Mouse (Mus musculus) thymus, postnatal 25 days (tissue): Measurements from ENCODE around the gene Il1rapl2.

ENCODE experiments used
- DNase-seq: peaks from one replicate; pipeline ENCODE4 v3.0.0; 2022

Gene Il1rapl2

DNA sequence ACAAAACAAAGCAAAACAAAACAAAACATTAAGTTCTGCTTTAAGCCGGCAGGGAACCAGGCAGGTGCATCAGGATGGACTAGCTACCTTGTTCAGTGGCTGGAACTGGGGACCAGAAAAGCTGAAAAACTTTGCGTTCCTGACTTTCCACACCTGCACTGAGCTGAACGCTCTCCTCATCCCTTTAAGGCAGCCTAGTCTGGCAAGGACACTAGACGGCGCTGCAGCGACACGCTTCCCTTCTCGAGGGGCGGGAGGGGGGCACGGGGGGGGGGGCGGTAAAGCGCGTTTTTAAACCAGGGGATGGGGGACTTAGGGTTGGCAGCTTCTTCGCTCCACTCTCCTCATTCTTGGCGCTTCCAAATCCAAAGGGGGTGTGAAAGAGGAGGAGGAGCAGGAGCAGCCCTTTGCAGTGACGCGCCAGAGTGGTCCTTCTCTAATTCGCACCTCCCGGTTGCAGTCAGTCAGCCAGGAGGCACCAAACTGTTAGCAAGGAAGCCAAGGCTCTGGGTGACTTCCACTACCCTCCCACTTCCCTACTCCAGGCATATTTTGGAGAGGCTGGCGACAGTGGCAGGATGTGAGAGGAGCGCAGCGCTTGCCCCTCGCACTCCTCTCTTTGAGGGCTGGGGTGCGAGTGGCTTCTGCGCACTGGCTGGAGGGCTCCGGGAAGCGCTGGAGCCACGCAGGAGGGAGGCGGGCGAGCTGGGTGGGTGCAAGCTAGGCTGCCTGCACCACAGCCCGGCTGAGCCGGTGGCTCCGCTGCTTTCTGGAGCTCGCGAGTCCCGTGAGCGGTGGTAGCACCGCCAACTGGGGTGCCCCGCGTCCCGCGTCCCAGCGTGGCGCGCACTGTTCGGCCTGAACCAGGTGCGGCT lies at the start of gene Il1rapl2:
TSS of gene Il1rapl2 (plus strand) at position 288 of the 875 bp plus-strand sequence.
- DNase-seq = no peak

DNA sequence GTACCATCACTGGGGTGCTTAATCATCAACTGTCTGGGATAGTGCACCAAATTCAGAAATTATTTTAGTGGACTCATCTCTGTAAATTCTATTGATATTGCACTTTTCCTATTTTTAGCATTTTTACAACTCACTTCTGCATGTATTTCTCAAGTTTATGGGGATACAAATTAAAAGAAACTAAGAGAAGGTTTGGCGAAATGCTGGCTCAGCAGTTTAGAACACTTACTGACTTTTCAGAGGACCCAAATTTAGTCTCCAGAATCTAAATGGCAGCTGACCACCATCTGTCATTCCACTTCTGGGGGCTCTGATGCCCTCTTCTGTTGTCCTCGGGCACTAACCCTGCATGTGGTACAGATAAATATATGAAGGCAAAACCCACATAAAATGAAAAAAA lies 22.1 kb upstream of the Il1rapl2 start:
- no peak for DNase-seq

DNA sequence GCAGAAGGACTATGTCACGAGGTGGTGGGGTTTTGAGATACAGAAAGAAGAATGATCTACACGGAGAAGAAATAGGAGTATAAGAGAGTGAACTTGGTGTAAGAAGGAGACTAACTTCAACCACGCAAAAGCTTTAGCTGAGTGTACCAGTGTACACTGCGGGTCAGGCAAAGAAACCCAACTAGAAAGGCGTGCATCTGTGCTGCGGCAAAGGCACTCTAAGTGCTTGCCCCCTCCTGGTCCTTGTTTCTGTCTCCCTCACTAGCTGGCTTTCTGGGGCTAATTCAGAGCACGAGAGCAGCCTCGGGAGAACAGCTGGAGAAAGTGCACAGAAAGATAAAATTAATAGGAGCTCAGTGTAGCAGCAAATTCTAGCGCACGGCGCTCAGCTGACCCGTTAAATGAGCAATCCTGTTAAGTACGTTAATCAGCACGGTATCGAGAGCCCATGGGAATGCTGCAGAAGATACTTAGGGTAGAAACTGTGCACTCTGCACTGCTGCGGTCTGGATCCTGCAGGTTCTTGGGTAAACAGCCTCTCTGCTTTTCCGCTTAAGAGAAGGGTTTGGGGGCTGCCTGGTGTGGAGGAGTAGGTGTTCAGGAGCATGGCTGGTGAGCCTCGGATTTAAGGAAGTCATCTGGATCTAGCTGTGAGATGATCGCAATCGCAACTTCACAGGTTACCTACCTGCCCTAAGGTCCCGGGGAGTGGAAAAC lies 778 bp upstream of the Il1rapl2 start:
- DNase-seq = no peak

DNA sequence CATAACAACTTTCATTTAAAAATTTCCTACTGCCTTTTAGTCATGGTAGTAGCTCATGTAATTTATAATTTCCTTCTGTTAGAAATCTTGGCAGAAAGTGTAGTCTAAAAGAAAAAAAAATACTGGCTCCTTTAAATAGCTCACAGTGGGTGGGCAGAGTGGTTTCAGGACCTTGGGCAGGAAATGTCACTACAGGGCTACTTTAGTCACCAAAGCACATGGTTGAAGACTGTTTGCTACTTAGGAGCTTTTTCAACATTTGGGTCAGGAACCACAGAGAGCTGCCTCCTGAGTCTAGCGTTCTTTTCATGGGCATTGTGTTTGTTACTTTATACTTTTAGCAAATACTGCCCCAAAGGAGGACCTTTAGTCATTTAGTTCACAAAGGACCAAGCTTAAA lies 12.2 kb downstream of the Il1rapl2 start:
- DNase-seq = no peak

DNA sequence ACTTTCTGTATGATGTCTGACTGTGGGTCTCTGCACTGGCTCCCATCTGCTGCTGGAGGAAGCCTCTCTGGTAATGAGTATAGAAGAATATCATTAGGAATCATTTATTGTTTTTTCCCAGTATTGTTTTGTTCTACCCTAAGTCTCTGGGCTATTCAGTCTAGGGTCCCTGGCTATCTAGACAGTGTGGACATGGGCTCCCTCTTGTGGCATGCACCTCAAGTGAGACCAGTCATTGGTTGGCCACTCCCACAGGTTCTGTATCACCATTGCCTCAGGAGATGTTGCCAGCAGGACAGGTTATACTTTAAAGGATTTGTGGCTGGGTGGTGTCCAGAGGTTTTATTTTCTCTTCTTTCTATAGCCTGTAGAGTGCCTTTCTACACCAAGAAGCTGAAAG lies 50.3 kb downstream of the Il1rapl2 start:
- DNase-seq = no peak

DNA sequence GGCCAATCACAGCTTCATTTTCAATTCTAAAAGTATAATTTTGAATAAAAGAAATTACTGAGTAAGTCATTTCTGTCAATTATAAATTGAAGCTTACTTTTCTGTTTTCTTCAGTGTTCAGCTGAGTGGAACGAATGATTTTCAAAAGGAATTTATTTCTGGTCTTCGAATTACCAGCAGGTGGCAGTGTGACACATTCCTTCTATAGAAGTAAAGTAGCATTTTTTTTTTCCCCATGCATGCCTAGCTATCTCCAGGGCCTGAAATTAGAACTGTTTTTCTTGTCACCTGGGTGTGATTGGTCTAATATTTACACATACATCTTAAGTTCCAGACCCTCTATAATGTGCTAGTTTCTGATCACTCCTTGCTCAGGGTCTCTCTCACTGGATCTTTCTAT lies 96.6 kb downstream of the Il1rapl2 start:
- DNase-seq = no peak

DNA sequence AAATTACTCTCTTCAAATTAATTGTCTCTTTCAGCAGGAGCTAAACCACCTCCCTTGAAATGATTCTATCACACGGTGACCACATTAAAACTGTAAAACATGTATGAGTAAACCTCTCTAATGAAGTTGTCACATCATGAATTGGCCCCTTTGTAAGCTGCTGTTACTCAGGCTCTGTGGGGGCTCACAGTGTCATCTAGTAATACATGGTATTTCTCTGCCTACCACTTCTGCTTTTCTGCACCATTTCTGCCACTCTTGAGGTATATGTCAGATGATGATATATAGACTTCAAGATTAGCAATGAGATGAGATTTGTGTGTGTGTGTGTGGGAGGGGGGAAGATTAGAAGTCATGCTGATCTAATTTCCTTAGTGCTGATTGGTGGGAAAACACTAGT lies 117.6 kb downstream of the Il1rapl2 start:
- DNase-seq = no peak

DNA sequence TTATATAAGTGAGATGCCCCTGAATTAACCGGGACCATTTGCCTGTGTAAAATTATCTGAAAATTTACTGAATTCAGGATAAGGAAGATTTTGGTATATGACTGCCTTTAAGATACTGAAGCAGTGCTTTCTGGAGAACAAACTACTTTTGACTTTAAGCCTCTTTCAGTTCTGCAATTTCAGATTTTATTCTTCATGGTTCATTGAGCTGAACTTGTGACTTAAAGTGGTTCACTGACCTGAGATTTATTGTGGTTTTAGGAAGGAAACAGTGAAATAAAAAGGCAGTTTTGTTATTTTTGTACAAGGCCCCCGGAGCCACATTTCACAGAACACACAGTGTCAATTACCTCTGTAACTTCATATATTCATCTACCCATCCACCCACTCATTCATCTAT lies 129.6 kb downstream of the Il1rapl2 start:
- DNase-seq = no peak

DNA sequence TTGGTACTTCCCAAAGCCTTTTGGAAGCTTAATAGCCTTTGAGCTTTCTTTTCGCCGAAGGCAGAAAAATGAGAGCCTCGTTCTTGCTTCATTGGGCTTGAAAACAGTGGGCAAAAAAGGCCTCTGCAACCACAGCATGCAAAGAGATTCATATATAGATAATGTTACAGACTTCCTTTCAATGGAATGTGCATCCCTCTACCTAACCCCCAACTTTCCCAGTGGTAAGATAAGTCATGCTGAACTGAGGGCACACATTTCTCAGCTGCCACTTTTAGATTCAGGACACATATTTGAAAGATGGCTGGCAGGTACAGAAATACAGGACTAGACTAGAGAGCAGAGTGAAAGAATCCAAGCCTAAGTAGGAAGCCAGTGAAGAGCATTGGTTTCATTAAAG lies 185.1 kb downstream of the Il1rapl2 start:
- no peak for DNase-seq

DNA sequence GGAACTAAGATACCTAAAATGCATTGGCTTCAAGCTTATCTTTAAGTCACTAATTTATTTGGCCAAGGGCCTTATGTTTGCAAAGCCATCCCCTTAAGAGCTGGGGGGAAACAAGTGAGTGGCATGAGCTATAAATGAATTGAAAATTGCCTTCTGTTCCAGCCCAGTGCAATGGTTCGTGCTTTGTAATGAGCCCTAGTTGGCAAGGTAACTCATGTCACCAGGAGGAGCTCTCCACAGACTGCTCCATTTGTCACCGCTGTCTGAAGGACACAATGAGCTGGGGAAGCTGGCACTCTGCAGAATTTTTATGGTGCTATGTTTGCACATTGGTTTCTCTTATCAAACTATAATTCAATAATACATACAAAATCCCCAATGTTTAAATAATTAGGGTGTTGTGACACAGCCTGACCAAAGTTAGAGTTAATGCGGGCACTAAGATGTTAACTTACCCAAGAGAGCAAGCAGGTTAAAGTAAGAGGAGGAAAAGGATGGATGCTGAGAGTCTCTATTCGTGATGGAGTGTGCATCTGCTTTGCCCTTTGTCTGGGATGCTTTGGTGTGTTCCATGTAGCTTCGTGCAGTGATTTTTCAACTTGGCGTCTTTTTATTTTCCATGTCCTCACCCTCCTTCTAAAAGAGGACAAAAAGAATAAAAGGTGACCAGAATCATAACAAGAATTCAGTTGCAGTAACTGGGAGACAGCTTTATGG lies 235.2 kb downstream of the Il1rapl2 start:
- DNase-seq = no peak

DNA sequence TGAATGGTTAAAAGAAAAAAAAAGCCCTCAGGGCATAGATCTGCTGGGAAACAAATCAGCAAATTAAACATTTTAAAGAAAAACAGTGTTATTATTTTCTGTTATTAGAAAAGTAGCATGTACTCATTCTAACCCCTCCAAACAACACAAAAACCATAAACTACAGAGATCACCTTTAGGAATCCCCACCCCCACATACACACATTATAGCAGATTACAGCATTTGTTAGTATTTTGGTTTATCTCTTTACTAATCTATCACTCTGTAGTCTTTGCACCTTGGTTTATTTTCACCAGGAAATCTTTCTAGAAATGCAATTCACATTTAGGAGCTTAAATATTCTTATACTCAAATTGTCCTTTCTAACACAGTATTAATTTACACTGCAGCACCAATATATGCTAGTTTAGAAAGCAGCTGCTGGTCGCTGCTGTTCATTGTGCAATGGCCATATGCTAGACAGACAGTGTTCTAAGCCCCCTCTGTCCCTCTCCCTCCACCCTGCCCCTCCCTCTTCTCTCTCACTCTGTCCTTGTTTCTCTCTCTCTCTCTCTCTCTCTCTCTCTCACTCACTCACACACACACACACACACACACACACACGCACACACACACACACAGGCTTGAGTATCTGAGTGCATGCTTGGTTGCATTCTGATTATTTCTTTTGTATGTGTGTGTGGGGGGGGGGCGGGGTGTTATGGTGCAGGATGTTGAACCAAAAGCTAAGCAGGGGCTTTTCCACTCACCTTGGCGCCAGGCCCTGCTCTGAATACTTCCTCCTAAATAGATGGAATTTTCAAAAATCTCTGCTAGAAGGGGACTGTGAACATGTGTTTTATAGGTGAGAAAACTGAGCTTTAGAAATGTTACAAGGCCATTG lies 236.1 kb downstream of the Il1rapl2 start:
- DNase-seq = no peak

DNA sequence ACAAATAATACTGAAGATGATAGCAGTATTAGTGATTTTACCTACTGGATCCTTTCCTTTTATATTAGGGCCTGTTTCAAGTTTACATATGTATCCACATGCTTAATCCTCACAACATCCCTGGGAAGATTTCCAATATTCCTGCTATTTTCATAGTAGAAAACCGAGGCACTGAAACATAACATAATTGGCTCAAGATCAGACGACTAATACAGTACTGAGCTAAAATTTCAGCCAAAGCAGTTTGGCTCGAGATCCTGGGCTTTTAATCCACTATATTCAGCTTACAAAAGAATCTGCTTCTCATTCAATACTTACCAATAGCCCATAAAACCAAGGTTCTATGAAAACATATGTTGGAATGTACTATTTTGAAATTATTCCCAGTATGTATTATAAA lies 239.1 kb downstream of the Il1rapl2 start:
- DNase-seq = no peak

DNA sequence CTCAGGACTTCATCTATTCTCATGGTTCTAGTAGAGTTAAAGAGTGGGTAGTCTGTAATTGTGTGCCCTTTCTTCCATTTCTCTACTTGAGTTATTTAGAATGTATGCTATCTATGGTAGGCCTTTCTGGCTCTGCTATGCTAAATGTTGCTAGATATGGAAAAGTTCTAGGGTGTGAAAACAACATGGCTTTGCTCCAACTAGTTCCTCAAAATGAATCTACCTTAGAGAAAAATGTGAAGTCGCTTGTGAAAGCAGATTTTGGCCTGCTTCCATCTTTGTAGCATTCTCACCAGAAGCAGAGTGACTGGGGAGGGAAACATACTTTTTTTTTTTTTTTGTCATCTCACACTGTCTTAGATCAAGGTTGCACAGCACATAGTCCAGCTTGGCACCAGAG lies 241.7 kb downstream of the Il1rapl2 start:
- no peak for DNase-seq

DNA sequence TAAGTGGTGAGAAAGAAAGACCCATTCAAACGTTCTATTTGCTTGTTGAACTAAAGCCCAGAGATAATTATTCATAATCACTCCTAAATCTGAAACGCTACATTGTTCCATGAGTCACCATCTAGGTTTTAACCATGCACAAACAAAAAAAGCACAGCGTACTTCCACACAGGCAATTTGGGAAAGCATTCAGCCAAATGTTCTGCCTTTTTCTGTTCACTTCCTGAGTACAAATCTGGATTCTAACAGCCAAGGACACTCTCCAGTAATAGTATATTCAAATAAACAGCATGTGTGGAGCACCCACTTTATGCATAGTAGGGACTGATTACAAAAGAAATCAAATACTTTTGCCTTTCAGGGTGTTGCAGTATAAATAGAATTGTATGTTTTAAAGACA lies 278.5 kb downstream of the Il1rapl2 start:
- no peak for DNase-seq

DNA sequence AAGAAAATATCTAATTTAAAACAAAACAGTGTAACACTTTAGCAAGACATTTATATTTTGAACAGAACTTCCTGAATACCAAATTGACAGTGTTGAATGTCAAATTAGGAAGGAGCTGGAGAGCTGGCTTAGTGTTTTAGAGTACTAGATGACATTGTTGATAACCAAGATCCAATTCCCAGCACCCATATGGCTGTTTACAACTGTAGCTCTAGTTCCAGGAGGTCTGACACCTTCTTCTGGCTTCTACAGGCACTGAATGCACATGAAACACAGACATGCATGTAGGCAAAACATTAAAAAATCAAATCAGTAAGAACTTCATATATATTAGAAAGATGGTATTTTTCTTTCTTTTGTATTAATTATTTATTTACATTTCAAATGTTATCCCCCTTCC lies 353.1 kb downstream of the Il1rapl2 start:
- DNase-seq = no peak

DNA sequence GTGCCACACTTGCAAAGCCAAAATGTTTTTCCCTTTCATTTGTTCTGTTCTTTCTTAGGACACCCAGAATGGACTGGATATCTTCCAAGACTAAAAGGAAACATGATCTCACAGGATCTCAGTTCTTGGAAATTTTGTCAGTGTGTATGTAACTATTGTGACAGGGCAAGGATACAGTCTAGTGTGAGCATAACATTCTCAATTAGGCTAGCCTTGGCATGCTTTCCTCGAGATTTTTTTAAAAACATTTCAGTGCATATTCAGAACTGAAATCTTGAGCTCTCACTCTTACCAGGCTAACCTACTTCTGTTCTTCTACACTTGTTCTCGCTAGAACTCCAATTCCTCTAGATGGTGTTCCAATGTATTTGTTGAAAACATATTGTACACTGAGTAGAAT lies 356.4 kb downstream of the Il1rapl2 start:
- no peak for DNase-seq

DNA sequence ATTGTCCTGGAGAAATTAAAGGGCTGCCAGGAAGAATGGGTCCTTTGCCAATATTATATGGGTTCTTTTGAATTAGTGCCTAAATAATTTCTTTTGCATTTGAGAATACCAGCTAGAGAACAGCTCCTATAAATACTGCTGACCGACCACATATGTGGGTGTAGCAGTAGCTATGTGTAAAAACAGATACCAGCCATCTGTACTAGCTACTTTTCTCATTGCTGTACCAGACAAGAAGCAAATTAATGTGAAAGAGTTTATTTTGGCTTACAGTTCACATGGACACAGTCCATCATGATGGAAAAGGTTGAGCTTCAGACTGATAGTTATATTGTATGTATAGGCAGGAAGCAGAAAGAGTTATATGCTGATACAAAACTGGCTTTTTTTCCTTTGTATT lies 377.3 kb downstream of the Il1rapl2 start:
- no peak for DNase-seq

DNA sequence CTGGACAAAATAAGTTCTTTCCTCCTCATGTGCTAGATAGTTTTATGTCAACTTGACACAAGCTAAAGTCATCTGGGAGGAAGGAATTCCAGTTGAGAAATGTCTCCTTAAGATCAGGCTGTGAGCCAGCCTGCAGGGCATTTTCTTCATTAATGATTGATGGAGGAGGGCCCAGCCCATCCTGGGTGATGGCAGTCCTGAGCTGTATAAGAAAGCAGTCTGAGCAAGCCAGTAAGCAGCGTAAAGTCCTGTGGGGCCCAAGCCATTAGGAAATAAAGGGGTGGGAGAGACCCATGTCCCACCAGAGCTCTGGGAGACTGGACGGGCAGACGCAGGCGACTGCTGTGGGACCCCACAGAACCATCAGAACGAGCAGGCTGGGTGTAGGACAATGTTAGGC lies 400.9 kb downstream of the Il1rapl2 start:
- DNase-seq = no peak

DNA sequence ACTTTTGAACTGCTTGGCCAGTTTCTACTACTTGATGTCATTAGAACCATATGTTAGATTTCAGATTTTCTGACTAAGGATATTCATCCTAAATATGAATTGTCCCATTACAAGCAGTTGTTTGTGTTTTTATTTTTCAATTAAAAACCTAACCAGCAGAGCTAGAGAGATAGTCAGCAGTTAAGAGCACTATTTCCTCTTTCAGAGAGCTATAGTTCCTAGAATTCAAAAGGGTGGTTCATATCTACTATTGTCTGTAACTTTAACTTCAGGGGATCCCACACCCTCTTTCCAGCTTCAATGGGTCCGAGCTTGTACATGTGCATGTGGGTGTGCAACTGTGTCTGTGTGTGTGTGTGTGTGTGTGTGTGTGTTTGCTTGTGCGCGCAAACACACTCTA lies 472.7 kb downstream of the Il1rapl2 start:
- no peak for DNase-seq

DNA sequence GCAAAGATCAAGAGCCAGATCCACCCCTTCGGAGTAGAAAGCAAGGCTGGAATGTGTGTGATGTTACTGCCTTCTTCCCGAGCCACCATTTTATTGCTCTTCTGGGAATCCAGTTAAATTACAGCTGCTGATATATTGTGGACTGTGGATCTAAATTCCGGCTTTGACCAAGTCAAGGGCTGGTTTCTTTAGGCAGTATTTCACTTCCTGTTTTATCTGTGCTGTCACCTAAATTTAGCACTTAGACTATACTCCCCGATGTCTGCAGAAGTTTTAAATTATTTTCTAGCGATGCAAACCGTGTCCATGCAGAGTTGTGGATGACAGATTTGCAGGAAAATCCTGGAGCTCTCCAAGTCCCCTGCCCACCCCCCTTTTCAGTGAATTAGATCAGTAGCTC lies 533.5 kb downstream of the Il1rapl2 start:
- DNase-seq = no peak

DNA sequence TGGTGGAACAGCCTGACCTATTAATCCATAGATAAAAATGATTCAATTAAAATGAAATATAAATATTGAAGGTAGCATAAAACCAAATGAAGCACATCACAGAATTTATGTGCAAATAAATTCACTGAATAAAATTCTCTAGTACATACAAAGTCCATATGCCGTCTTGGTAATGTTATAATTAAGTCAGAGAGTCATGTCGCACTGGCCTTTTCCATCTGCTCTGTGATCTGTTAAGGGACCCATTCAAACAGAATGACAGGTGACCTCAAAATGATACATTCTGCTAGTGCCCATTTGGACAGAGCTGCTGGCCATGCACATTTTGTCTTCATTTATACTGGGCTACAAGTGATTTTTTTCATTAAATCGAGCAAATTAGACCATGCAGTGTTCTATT lies 534.3 kb downstream of the Il1rapl2 start:
- DNase-seq = no peak

DNA sequence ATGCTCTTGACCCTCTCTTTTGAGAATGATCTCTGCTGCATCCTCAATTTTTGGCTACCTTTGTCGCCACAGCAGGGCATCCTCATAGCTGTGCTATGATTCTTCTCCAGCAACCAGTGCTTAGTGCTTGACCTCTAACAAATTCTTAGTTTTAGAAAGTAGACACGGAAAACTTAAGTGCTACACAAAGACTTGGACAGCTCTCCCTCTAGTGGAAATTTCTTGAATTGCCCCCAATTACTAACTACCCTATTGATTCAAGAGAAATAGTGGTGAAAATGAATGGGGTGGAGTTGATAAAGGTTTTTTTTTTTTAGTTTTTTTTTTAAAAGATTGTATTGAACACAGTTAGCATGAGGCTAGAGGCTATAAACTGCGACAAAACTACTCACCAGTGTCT lies 599.7 kb downstream of the Il1rapl2 start:
- no peak for DNase-seq

DNA sequence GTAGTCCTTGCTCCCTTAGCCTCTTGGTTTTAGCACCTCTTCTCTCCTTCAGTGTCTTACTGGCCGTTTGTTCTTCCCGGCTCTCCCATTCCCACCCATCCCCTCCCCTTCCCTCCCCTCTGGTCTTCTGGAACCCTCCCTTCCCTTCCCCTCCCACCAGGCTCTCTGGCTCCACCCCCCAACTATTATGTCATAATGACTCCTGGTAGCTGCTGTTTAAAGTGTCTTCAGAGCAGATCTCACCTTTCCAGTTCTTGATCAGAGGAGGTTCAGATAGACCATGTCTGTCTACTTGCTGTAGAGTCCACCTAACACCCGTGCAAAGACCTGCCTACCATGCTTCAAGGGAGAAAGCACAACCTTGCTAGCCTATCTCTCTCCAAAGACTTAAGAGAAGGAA lies 639.1 kb downstream of the Il1rapl2 start, which contains the start of gene Tex13a:
TSS of gene Tex13a (minus strand) at position 101 of the 400 bp plus-strand sequence.
- no peak for DNase-seq
